Mouse (Mus musculus) CH12.LX (cell line): ENCODE measurements around the gene Stag2. TPM values are rescaled to one million over a fixed set of nuclear protein-coding genes. Genes with fewer than 3 reads are reported as not detected.

Experiments used
- DNase-seq: peaks from one replicate; pipeline ENCODE4 v3.0.0-alpha.2; 2013; ENCODE audit errors: extremely low read depth
- H3K27ac ChIP-seq: 2 replicates; pipeline ENCODE4 v1.5.1; 2012; ENCODE audit warnings: low read depth, mild to moderate bottlenecking, control low read depth, moderate library complexity; ENCODE audit not compliant: insufficient read depth
- H3K27me3 ChIP-seq: replicated peaks from 2 replicates; pipeline ENCODE3; 2012; ENCODE audit warnings: inconsistent platforms
- H3K36me3 ChIP-seq, 2 experiments: replicated peaks in 1 of 2; 2 replicates each; pipeline versions ENCODE3 to v1.6.1; 2012; ENCODE audit warnings: inconsistent platforms in 1 of 2, low read length in 1 of 2, mild to moderate bottlenecking in 1 of 2, mixed read lengths in 1 of 2, moderate library complexity in 1 of 2; ENCODE audit not compliant: control insufficient read depth in 1 of 2, insufficient read depth in 1 of 2
- H3K4me1 ChIP-seq, 2 experiments: 2 replicates each; pipeline ENCODE4 v1.6.1; 2012; ENCODE audit warnings: inconsistent platforms in 1 of 2, moderate library complexity in 1 of 2; ENCODE audit not compliant: insufficient read depth in 2 of 2, control insufficient read depth in 1 of 2
- H3K4me2 ChIP-seq: 2 replicates; pipeline ENCODE4 v1.6.1; 2012; ENCODE audit warnings: low read depth, mild to moderate bottlenecking, control low read depth; ENCODE audit not compliant: poor library complexity, insufficient read depth, severe bottlenecking
- H3K4me3 ChIP-seq, 3 experiments: fragments of 150-350 bp in 1 of 3; sonication (generic) in 1 of 3; replicated peaks in 1 of 3; 2 replicates each; pipeline versions ENCODE3 to v1.5.1; 2011 to 2012; ENCODE audit warnings: low read depth in 2 of 3, low read length in 2 of 3, mild to moderate bottlenecking in 2 of 3, moderate library complexity in 2 of 3, control low read depth in 1 of 3, improper control_type of control experiment in 1 of 3, inconsistent platforms in 1 of 3, mixed read lengths in 1 of 3; ENCODE audit not compliant: poor library complexity in 1 of 3
- H3K79me2 ChIP-seq: replicated peaks from 2 replicates; pipeline ENCODE4 v1.6.1; 2012; ENCODE audit warnings: mild to moderate bottlenecking, moderate library complexity; ENCODE audit not compliant: control insufficient read depth, poor library complexity, insufficient read depth, severe bottlenecking; ENCODE audit errors: extremely low read depth
- H3K9ac ChIP-seq: 2 replicates; pipeline ENCODE4 v1.6.1; 2012; ENCODE audit warnings: low read depth, mild to moderate bottlenecking, control low read depth, moderate library complexity; ENCODE audit not compliant: insufficient read depth
- H3K9me3 ChIP-seq: replicated peaks from 2 replicates; pipeline ENCODE3; 2012; ENCODE audit warnings: low read length, inconsistent platforms, mixed read lengths
- BHLHE40 ChIP-seq: IDR thresholded peaks from 2 replicates; pipeline ENCODE4 v1.6.1; 2011; ENCODE audit warnings: mild to moderate bottlenecking, low read depth, low read length, improper control_type of control experiment
- EP300 ChIP-seq: IDR thresholded peaks from 2 replicates; pipeline ENCODE4 v1.6.1; 2011; ENCODE audit warnings: low read length, improper control_type of control experiment
- ETS1 ChIP-seq: conservative IDR thresholded peaks from 2 replicates; pipeline ENCODE4 v1.6.1; 2012; ENCODE audit warnings: low read depth, mild to moderate bottlenecking, inconsistent platforms, low read length, improper control_type of control experiment, moderate library complexity
- JUN ChIP-seq: IDR thresholded peaks from 2 replicates; pipeline ENCODE4 v1.6.1; 2011; ENCODE audit warnings: low read depth, mild to moderate bottlenecking, low read length, improper control_type of control experiment, moderate library complexity; ENCODE audit not compliant: insufficient read depth
- KAT2A ChIP-seq: IDR thresholded peaks from 2 replicates; pipeline ENCODE4 v1.6.1; 2012; ENCODE audit warnings: low read length, improper control_type of control experiment, inconsistent platforms; ENCODE audit not compliant: insufficient replicate concordance
- MAFK ChIP-seq: IDR thresholded peaks from 2 replicates; pipeline ENCODE4 v1.6.1; 2011; ENCODE audit warnings: low read length, improper control_type of control experiment; ENCODE audit not compliant: insufficient replicate concordance
- NRF1 ChIP-seq: IDR thresholded peaks from 2 replicates; pipeline ENCODE4 v1.6.1; 2014; ENCODE audit warnings: low read depth, mild to moderate bottlenecking, inconsistent platforms, low read length, improper control_type of control experiment, moderate library complexity
- POLR2A ChIP-seq: IDR thresholded peaks from 2 replicates; pipeline ENCODE4 v1.6.1; 2011; ENCODE audit warnings: low read depth, mild to moderate bottlenecking, improper control_type of control experiment, low read length
- RCOR1 ChIP-seq: conservative IDR thresholded peaks from 2 replicates; pipeline ENCODE4 v1.6.1; 2012; ENCODE audit warnings: low read depth, mild to moderate bottlenecking, inconsistent platforms, low read length, improper control_type of control experiment
- SMC3 ChIP-seq: IDR thresholded peaks from 2 replicates; pipeline ENCODE4 v1.6.1; 2011; ENCODE audit warnings: low read depth, low read length, improper control_type of control experiment
- UBTF ChIP-seq: IDR thresholded peaks from 2 replicates; pipeline ENCODE4 v1.6.1; 2012; ENCODE audit warnings: low read depth, mild to moderate bottlenecking, inconsistent platforms, low read length, improper control_type of control experiment, moderate library complexity
- USF1 ChIP-seq: IDR thresholded peaks from 2 replicates; pipeline ENCODE4 v1.6.1; 2014; ENCODE audit warnings: low read depth, mild to moderate bottlenecking, inconsistent platforms, low read length, improper control_type of control experiment
- USF2 ChIP-seq: conservative IDR thresholded peaks from 2 replicates; pipeline ENCODE4 v1.6.1; 2011; ENCODE audit warnings: low read depth, low read length, improper control_type of control experiment
- ZC3H11A ChIP-seq: IDR thresholded peaks from 2 replicates; pipeline ENCODE4 v1.6.1; 2012; ENCODE audit warnings: low read depth, mild to moderate bottlenecking, inconsistent platforms, low read length, improper control_type of control experiment
- ZKSCAN1 ChIP-seq: IDR thresholded peaks from 2 replicates; pipeline ENCODE4 v1.6.1; 2012; ENCODE audit warnings: low read depth, inconsistent platforms, low read length, improper control_type of control experiment, borderline replicate concordance
- dilution Hi-C: fragments of 300-500 bp; cut with MboI; formaldehyde crosslinking; loops from 2 replicates; pipeline ENCODE4 v1.14.3; 2020; ENCODE audit warnings: low sequenced_read_pairs; ENCODE audit not compliant: extremely low pct_unique_long_range_greater_than_20kb, extremely low pct_ligation_motif_present
- in situ Hi-C: fragments of 300-500 bp; cut with MboI; formaldehyde crosslinking; loops from 3 replicates; pipeline ENCODE4 v1.14.3; 2019; ENCODE audit warnings: low sequenced_read_pairs, low pct_ligation_motif_present, low pct_unique_long_range_greater_than_20kb, mixed read lengths
- polyA plus RNA-seq: library from polyadenylated mRNA; unstranded; fragments of >175 nt; gene quantifications from 2 replicates; pipeline ENCODE4 v1.2.1, GENCODE M21; 2012; ENCODE audit warnings: low read depth; ENCODE audit not compliant: insufficient read length
- total RNA-seq, 2 experiments: library from RNA; depleted of rRNA; stranded (reverse); fragments of 300-350 nt in 1 of 2; fragments of >200 nt in 1 of 2; gene quantifications; 2 replicates each; pipeline ENCODE4 v1.2.3; 2012 to 2014

The Stag2 gene
- total and polyA plus RNA-seq, 3 experiments = 43.5 to 138 (median 48.9) TPM

- H3K4me1 ChIP-seq = peaks cover 0 to 3% of the 10 kb centered on the region in 2 experiments; a peak in 1 of 4 replicates
- no peak overlapping the region for H3K27ac ChIP-seq
- H3K79me2 ChIP-seq = peaks cover 44% of the 10 kb centered on the region
- H3K36me3 ChIP-seq = no peaks in the 10 kb centered on the region
- in situ Hi-C loops = no loop called here
- H3K27me3 ChIP-seq = no peaks in the 10 kb centered on the region
- H3K4me3 ChIP-seq = peak overlapping the region; percentile 52 to 70 (median 56)
- no peaks in the 10 kb centered on the region for H3K9me3 ChIP-seq
- dilution Hi-C loops = no loop called here
- DNase-seq = no peak
- no peak for TF ChIP-seq RCOR1
- no peak for TF ChIP-seq UBTF
- TF ChIP-seq MAFK = no peak
- no peak for TF ChIP-seq KAT2A
- no peak for TF ChIP-seq POLR2A
- no peak for TF ChIP-seq USF2
- no peak for TF ChIP-seq ZKSCAN1
- TF ChIP-seq NRF1 = no peak
- TF ChIP-seq USF1 = no peak
- TF ChIP-seq JUN = no peak
- no peak for TF ChIP-seq EP300
- no peak for TF ChIP-seq ZC3H11A
- no peak for TF ChIP-seq ETS1
- no peak for TF ChIP-seq BHLHE40
- peak overlapping the region; percentile 61 for H3K4me2 ChIP-seq
- H3K9ac ChIP-seq = no peak overlapping the region; the same call in 1 of the 2 replicates
These were observed 3.9 kb downstream of the Stag2 start for GRCm38 (mm10) chrX:42153056-42153455.

GRCm38 (mm10) chrX:42165455-42165854, 16.3 kb downstream of the Stag2 start:
- no peak overlapping the region for H3K9ac ChIP-seq
- H3K4me2 ChIP-seq = no peak overlapping the region
- no peaks in the 10 kb centered on the region for H3K9me3 ChIP-seq
- DNase-seq = no peak
- H3K4me3 ChIP-seq = no peak overlapping the region
- H3K4me1 ChIP-seq = no peaks in the 10 kb centered on the region
- H3K36me3 ChIP-seq = no peaks in the 10 kb centered on the region
- no peak for TF ChIP-seq NRF1
- TF ChIP-seq SMC3 = no peak
- TF ChIP-seq EP300 = 0 out of 2 replicates have a peak, but pooled peaks have one; percentile 33
- no peak for TF ChIP-seq ZKSCAN1
- TF ChIP-seq MAFK = no peak
- no peak for TF ChIP-seq USF2
- in situ Hi-C loops (no loop called here), dilution Hi-C loops (no loop called here)
- H3K27ac ChIP-seq = no peak overlapping the region
- H3K27me3 ChIP-seq = no peaks in the 10 kb centered on the region
- H3K79me2 ChIP-seq = peaks cover 34% of the 10 kb centered on the region
